Mouse (Mus musculus): ENCODE measurements around the gene Mrm1.

Gene Mrm1

GRCm38 (mm10) chr11:84813724-84814510 is 5.4 kb downstream of the Mrm1 start:
- DNase-seq (ENCODE audit: low read depth): no peak

- no peak for DNase-seq (ENCODE audit: low read depth)
Measured at GRCm38 (mm10) chr11:84804373-84804772, 14.9 kb downstream of the Mrm1 start.

GRCm38 (mm10) chr11:84797627-84798353 is 21.5 kb downstream of the Mrm1 start:
- DNase-seq (ENCODE audit: low read depth): peak; percentile 60

GRCm38 (mm10) chr11:84797026-84797425 is 22.3 kb downstream of the Mrm1 start:
- DNase-seq (ENCODE audit: low read depth): no peak

GRCm38 (mm10) chr11:84794496-84795113 is 24.7 kb downstream of the Mrm1 start:
- DNase-seq (ENCODE audit: low read depth): no peak

- no peak for DNase-seq (ENCODE audit: low read depth)
Measured at GRCm38 (mm10) chr11:84793545-84793944, 25.8 kb downstream of the Mrm1 start.

- no peak for DNase-seq (ENCODE audit: low read depth)
Measured at GRCm38 (mm10) chr11:84790383-84790782, 28.9 kb downstream of the Mrm1 start.

- DNase-seq (ENCODE audit: low read depth): no peak
Measured at GRCm38 (mm10) chr11:84780143-84780870, 39.0 kb downstream of the Mrm1 start.

- DNase-seq (ENCODE audit: low read depth): no peak
Measured at GRCm38 (mm10) chr11:84775560-84775959, 43.8 kb downstream of the Mrm1 start.

- DNase-seq (ENCODE audit: low read depth): no peak
Measured at GRCm38 (mm10) chr11:84774870-84775514, 44.3 kb downstream of the Mrm1 start.

- DNase-seq (ENCODE audit: low read depth): no peak
Measured at GRCm38 (mm10) chr11:84767898-84768297, 51.4 kb downstream of the Mrm1 start.

- no peak for DNase-seq (ENCODE audit: low read depth)
Measured at GRCm38 (mm10) chr11:84765125-84765524, 54.2 kb downstream of the Mrm1 start.

GRCm38 (mm10) chr11:84764527-84764961 is 54.8 kb downstream of the Mrm1 start:
- DNase-seq (ENCODE audit: low read depth): no peak

- no peak for DNase-seq (ENCODE audit: low read depth)
Measured at GRCm38 (mm10) chr11:84764116-84764515, 55.2 kb downstream of the Mrm1 start.
